Mouse (Mus musculus) small intestine, adult 2 months (tissue): ENCODE data around the gene Nod2.

Source experiments
- CTCF ChIP-seq: fragments of 200-500 bp; IDR thresholded peaks from 2 replicates; pipeline ENCODE4 v1.5.1; 2012; ENCODE audit warnings: low read depth, mild to moderate bottlenecking, control low read depth, inconsistent platforms, low read length, moderate library complexity, mixed read lengths; ENCODE audit not compliant: insufficient replicate concordance, insufficient read length; ENCODE audit errors: extremely low read depth
- POLR2A ChIP-seq: fragments of 200-500 bp; IDR thresholded peaks from 2 replicates; pipeline ENCODE4 v1.6.1; 2012; ENCODE audit warnings: low read depth, mild to moderate bottlenecking, control low read depth, inconsistent platforms, low read length, moderate library complexity

GRCm38 (mm10) chr8:88696721-88697641, 49.9 kb downstream of the Nod2 start, which contains the start of gene Cyld:
- TF ChIP-seq CTCF (no peak), POLR2A (peak; percentile 55; the same call in 1 of the 2 replicates)
